Mouse (Mus musculus) heart, adult 18-20 months (tissue): ENCODE measurements around the gene Rc3h1. TPM values are rescaled to one million over a fixed set of nuclear protein-coding genes. Genes with fewer than 3 reads are reported as not detected.
"Not testable (repeated sequence)": the region's sequence is repeated elsewhere in the genome, so short reads cannot be mapped to it uniquely, and the experiment has no call there.

ENCODE experiments used
- DNase-seq, 2 experiments: peaks; one replicate each; pipeline ENCODE4 v3.0.0; 2021 to 2022; ENCODE audit warnings: mixed read lengths in 1 of 2
- total RNA-seq, 2 experiments: library from RNA; stranded (reverse); gene quantifications; 2 replicates each; pipeline ENCODE4 v1.2.3; 2021

Rc3h1 gene
- total RNA-seq, 2 experiments from 2014 or later, result 39.6 to 48.4 TPM

GRCm38 (mm10) chr1:160963199-160963598 lies 57.0 kb downstream of the Rc3h1 start:
- DNase-seq, result no peak

- DNase-seq, result no peak
Observed at GRCm38 (mm10) chr1:160967268-160967667, 61.0 kb downstream of the Rc3h1 start.

- no peak for DNase-seq
Observed at GRCm38 (mm10) chr1:160968643-160969042, 62.4 kb downstream of the Rc3h1 start.

- no peak for DNase-seq
Observed at GRCm38 (mm10) chr1:160978071-160978735, 72.0 kb downstream of the Rc3h1 start, which contains the start of gene Serpinc1. TSS of gene Serpinc1 (plus strand) at chr1:160978585.

GRCm38 (mm10) chr1:160980021-160980420 lies 73.8 kb downstream of the Rc3h1 start:
- no peak for DNase-seq

GRCm38 (mm10) chr1:160980537-160981234 lies 74.5 kb downstream of the Rc3h1 start:
- DNase-seq, result no peak

GRCm38 (mm10) chr1:160981337-160981736 lies 75.1 kb downstream of the Rc3h1 start:
- no peak for DNase-seq

GRCm38 (mm10) chr1:160982887-160983286 lies 76.7 kb downstream of the Rc3h1 start:
- DNase-seq, result no peak

- not testable (repeated sequence) for DNase-seq
Observed at GRCm38 (mm10) chr1:160984731-160985130, 78.5 kb downstream of the Rc3h1 start.

GRCm38 (mm10) chr1:160985477-160985876 lies 79.3 kb downstream of the Rc3h1 start:
- no peak for DNase-seq

- DNase-seq, result no peak
Observed at GRCm38 (mm10) chr1:160986881-160987635, 80.8 kb downstream of the Rc3h1 start.

- no peak for DNase-seq
Observed at GRCm38 (mm10) chr1:160989395-160989794, 83.2 kb downstream of the Rc3h1 start.

GRCm38 (mm10) chr1:160993851-160994250 lies 87.6 kb downstream of the Rc3h1 start:
- no peak for DNase-seq

- DNase-seq, result no peak
Observed at GRCm38 (mm10) chr1:161004942-161005341, 98.7 kb downstream of the Rc3h1 start.

GRCm38 (mm10) chr1:161005526-161005925 lies 99.3 kb downstream of the Rc3h1 start:
- DNase-seq, result no peak

- no peak for DNase-seq
Observed at GRCm38 (mm10) chr1:161006471-161006870, 100.3 kb downstream of the Rc3h1 start.

- no peak for DNase-seq
Observed at GRCm38 (mm10) chr1:161008038-161008437, 101.8 kb downstream of the Rc3h1 start.

GRCm38 (mm10) chr1:161010436-161010835 lies 104.2 kb downstream of the Rc3h1 start:
- DNase-seq, result no peak

GRCm38 (mm10) chr1:161016378-161016777 lies 110.2 kb downstream of the Rc3h1 start:
- DNase-seq, result no peak

- DNase-seq, result no peak
Observed at GRCm38 (mm10) chr1:161020051-161020450, 113.8 kb downstream of the Rc3h1 start.
